Mouse (Mus musculus) intestine, postnatal 0 days (tissue): ENCODE data around the gene Rassf8. TPM values are rescaled to one million over a fixed set of nuclear protein-coding genes. Genes with fewer than 3 reads are reported as not detected.

Experiments used
- ATAC-seq: fragments of 200-750 bp; cut with Nextera tagmentation; 2 replicates; pipeline ENCODE4 v1.8.0; 2017; ENCODE audit warnings: mild to moderate bottlenecking, moderate TSS enrichment, moderate library complexity
- H3K27ac ChIP-seq: fragments of 300-500 bp; sonication (generic); 2 replicates; pipeline ENCODE4 v1.5.1; 2014; ENCODE audit warnings: mild to moderate bottlenecking, low read depth, low read length, moderate library complexity
- H3K27me3 ChIP-seq: fragments of 300-500 bp; sonication (generic); replicated peaks from 2 replicates; pipeline ENCODE4 v1.6.1; 2014; ENCODE audit warnings: low read length, mixed read lengths; ENCODE audit not compliant: control insufficient read depth, insufficient read depth
- H3K36me3 ChIP-seq: fragments of 300-500 bp; sonication (generic); 2 replicates; pipeline ENCODE4 v1.6.1; 2014; ENCODE audit warnings: mild to moderate bottlenecking, moderate library complexity; ENCODE audit not compliant: control insufficient read depth, insufficient read depth
- H3K4me1 ChIP-seq: fragments of 300-500 bp; sonication (generic); replicated peaks from 2 replicates; pipeline ENCODE4 v1.6.1; 2014; ENCODE audit warnings: antibody characterized with exemption, low read length, mixed read lengths; ENCODE audit not compliant: control insufficient read depth, insufficient read depth
- H3K4me2 ChIP-seq: fragments of 300-500 bp; sonication (generic); replicated peaks from 2 replicates; pipeline ENCODE4 v1.6.1; 2014; ENCODE audit warnings: low read depth, mild to moderate bottlenecking, moderate library complexity
- H3K4me3 ChIP-seq: fragments of 300-500 bp; sonication (generic); 2 replicates; pipeline ENCODE4 v1.5.1; 2014; ENCODE audit warnings: low read depth, low read length
- H3K9ac ChIP-seq: fragments of 300-500 bp; sonication (generic); 2 replicates; pipeline ENCODE4 v1.6.1; 2014; ENCODE audit warnings: mild to moderate bottlenecking, low read depth, low read length
- H3K9me3 ChIP-seq: fragments of 300-500 bp; sonication (generic); 2 replicates; pipeline ENCODE4 v1.6.1; 2016; ENCODE audit warnings: mixed run types; ENCODE audit not compliant: control insufficient read depth
- CTCF ChIP-seq: sonication (generic); IDR thresholded peaks from 2 replicates; pipeline ENCODE4 v1.5.1; 2016; ENCODE audit warnings: low read depth, mild to moderate bottlenecking, control low read depth, antibody characterized with exemption, moderate library complexity
- WGBS: fragments of 180-500 bp; shearing (Covaris S2); extraction: QIAGEN DNeasy Blood & Tissue Kit; methylation state at CpG from one replicate; pipeline ENCODE4 v1.1.7; 2014; 5-methylcytosine and 5-hydroxymethylcytosine counted together
- polyA plus RNA-seq: library from polyadenylated mRNA; unstranded; fragments of >200 nt; fragmentation: Nextera tagmentation; extraction: Ambion mirVana; gene quantifications from 2 replicates; pipeline ENCODE4 v1.2.1, GENCODE M21; 2015

Gene Rassf8
- polyA plus RNA-seq: 3.3 and 4.4 TPM in 2 replicates

DNA sequence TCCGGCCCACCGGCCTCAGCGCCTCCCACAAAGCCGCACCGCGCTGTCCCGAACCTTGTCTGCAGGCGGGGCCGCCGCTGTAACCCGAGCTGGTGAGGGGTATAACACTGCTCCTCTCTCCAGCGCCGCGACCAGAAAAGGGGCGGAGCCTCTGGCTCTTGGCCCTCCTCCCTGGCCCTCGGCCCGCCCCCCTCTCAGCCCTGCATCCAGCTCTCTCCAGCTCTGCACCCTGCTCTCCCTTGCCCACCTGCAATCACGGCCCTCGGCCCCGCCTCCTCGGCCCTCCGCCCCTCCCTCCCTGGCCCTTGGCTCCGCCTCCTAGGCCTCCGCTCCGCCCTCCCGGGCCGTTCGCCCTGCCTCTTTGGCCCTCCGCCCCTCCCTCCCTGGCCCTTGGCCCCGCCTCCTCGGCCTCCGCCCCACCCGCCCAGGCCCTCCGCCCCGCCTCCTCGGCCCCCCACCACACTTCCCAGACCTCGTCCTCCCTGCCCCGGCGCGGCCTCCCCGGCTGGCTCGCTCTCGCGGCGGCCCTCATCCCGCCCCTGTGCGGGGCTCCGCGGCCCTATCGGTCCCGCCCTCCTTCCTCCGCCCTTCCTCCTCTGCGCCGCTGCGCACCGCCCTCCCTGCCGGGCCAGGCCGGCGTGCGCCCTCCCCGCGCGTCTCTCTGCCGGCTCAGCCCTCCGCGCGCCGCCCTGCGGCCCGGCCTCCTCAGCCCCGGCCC lies at the start of gene Rassf8:
Gene Rassf8 (plus strand): TSS at position 617 of the 718 bp plus-strand sequence.
- Histone ChIP-seq H3K9ac (peak within 1 kb of the TSS; percentile 78), H3K9me3 (no peaks in the 10 kb centered on the region), H3K27me3 (no peaks in the 10 kb centered on the region), H3K4me1 (no peaks in the 10 kb centered on the region), H3K36me3 (no peaks in the 10 kb centered on the region), H3K27ac (peak within 1 kb of the TSS; percentile 71), H3K4me2 (peak within 1 kb of the TSS; percentile 96), H3K4me3 (peak within 1 kb of the TSS; percentile 77)
- peak; percentile 24 for TF ChIP-seq CTCF
- WGBS: under 1% methylated on average over 62 of the region's 71 CpGs
- ATAC-seq: peak; percentile 94

DNA sequence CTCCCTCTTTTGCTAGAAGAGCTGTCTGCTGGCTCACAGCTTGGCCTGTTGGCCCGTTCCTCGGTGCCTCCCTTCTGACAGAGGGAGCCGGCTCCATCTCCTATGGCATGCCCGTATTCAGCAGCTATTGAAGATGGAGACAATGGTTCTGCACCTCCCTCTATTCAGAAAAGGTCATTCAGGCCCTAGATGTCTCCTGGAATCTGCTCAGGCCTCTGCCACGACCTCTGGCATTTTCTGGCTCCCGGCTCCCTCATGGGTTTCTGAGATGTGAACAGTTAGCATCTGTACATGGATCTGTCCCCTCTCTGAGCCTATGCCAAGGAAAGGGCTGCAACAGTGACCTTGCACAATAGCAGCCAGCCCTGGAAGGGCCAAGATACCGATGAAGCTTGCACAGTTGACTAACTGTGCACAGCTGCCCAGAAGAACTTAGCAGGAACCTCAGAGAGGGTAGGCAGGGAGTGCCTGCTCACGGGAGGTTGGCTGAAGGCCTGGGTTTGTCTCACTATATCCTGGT lies 45.5 kb upstream of the Rassf8 start:
- no peaks in the 10 kb centered on the region for H3K36me3 ChIP-seq
- no peak for ATAC-seq
- H3K9ac ChIP-seq: no peak overlapping the region
- H3K9me3 ChIP-seq: no peaks in the 10 kb centered on the region
- TF ChIP-seq CTCF: no peak
- H3K4me2 ChIP-seq: no peak overlapping the region
- no peak overlapping the region for H3K27ac ChIP-seq
- 65% methylated on average over 8 of the region's 8 CpGs for WGBS
- no peaks in the 10 kb centered on the region for H3K27me3 ChIP-seq
- H3K4me1 ChIP-seq: no peaks in the 10 kb centered on the region
- H3K4me3 ChIP-seq: no peak overlapping the region

DNA sequence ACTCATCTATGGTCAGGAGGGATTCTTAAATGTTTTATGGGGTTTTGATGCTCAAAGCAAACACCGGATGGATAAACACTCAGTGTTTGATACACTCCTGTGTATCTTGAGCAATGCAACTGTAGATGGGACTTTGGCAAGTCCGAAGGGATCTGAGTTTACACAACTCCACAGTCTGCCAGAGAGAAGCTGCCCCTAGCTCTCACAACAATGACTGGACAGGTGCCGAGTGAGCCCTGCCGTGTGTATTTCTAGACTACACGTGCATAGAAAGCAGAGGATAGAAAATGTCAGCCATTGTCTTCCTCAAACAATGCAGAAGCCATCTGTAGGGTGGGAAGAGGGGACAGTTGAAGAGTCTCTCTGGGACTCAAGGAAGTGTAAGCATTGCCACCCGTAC lies 42.9 kb upstream of the Rassf8 start:
- Histone ChIP-seq H3K36me3 (no peaks in the 10 kb centered on the region), H3K4me2 (no peak overlapping the region), H3K4me1 (no peaks in the 10 kb centered on the region), H3K27me3 (no peaks in the 10 kb centered on the region), H3K4me3 (no peak overlapping the region), H3K9ac (no peak overlapping the region), H3K9me3 (no peaks in the 10 kb centered on the region), H3K27ac (no peak overlapping the region)
- no peak for ATAC-seq
- TF ChIP-seq CTCF: no peak
- 77% methylated on average over 6 of the region's 6 CpGs for WGBS

DNA sequence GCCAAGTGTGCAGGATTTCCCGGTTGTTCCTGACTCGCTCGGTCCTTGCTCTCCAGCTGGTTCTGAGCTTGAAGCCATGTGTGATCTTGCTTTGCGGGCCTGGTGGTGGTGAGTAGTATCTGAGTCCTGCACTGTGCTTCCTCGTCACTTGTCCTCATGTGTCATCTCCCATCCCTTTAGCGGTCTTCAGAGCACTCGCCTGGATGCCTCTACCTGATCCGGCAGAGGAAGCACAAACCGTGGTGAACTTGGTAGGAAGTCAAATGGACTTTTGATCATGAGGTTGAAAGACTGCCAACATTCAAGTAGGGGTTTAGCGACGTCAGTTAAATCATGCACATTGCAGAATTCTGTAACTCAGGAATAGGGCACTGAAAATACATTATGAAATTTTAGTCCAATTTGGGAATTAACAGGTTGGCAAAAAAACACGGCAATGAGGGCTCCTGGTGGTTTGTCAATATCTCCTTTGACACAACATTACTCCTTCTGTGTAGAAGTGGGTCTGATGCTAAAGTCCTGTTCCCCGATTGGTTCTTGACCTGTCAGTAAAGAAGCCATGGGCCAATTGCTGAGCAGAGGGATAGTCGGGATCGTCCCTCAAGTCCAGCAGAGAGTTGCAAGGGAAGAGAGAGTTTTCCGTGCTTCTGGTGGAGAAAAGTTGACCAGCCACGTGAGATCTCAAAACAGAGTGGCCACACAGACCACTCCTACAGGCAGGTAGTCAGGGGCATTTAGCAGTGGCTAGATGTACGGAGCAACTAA lies 36.4 kb upstream of the Rassf8 start:
- H3K36me3 ChIP-seq: no peaks in the 10 kb centered on the region
- TF ChIP-seq CTCF: no peak
- H3K27ac ChIP-seq: no peak overlapping the region
- no peak overlapping the region for H3K4me3 ChIP-seq
- no peaks in the 10 kb centered on the region for H3K9me3 ChIP-seq
- ATAC-seq: no peak
- H3K4me1 ChIP-seq: no peaks in the 10 kb centered on the region
- H3K4me2 ChIP-seq: no peak overlapping the region
- H3K9ac ChIP-seq: no peak overlapping the region
- H3K27me3 ChIP-seq: no peaks in the 10 kb centered on the region
- WGBS: 84% methylated on average over 18 of the region's 18 CpGs

DNA sequence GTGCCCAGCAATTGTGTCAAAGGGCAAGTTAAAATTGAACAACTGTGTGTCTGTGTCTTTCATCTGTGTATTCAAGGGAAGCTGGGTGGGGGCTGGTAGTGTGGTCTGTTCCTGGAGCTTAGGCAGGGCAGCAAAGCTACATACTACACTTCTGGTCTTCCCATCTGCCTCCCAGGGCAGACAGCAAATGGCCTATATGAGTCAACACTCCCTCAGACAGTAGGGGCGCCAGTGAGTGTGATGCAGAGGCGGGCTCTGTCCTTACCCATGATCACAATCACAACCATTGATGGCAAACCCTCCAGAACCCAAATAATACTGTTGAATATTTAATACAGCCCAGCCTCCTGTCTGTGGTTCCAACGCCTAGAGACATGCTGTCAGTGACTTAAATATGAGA lies 35.8 kb upstream of the Rassf8 start:
- 90% methylated on average over 3 of the region's 3 CpGs for WGBS
- Histone ChIP-seq H3K4me2 (no peak overlapping the region), H3K9ac (no peak overlapping the region), H3K36me3 (no peaks in the 10 kb centered on the region), H3K9me3 (no peaks in the 10 kb centered on the region), H3K27me3 (no peaks in the 10 kb centered on the region), H3K4me1 (no peaks in the 10 kb centered on the region), H3K27ac (no peak overlapping the region), H3K4me3 (no peak overlapping the region)
- no peak for ATAC-seq
- TF ChIP-seq CTCF: peak; percentile 23; the same call in 1 of the 2 replicates

DNA sequence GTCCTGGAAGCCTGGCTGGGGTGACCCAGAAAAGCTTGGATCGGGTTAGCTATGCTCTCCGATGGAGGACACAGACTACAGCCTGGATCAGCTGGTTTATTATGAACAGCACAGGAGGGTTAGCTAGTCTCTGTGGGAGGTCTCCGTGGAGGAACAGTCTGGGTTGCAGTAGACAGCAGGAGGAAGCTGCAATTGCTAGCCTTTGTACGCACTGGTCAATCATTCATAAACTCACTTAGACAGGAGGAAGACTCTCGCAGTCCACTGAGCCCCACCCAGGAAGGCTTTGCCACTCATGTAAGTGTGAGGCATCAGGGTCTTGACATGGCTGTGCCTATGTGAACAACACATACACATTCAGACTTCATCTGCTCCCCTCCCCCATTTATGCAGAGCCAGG lies 35.2 kb upstream of the Rassf8 start:
- no peak overlapping the region for H3K4me2 ChIP-seq

More for the DNA sequence above, 35.2 kb upstream of the Rassf8 start:
- Histone ChIP-seq H3K9ac (no peak overlapping the region), H3K9me3 (no peaks in the 10 kb centered on the region), H3K4me1 (no peaks in the 10 kb centered on the region), H3K36me3 (no peaks in the 10 kb centered on the region), H3K27ac (no peak overlapping the region), H3K27me3 (no peaks in the 10 kb centered on the region), H3K4me3 (no peak overlapping the region)
- ATAC-seq: no peak
- TF ChIP-seq CTCF: no peak
- WGBS: 49% methylated on average over 5 of the region's 5 CpGs
